Mouse (Mus musculus) stomach, embryonic 15.5 days (tissue): ENCODE data around the gene Hrasls. TPM values are rescaled to one million over a fixed set of nuclear protein-coding genes. Genes with fewer than 3 reads are reported as not detected.
A peak's percentile ranks its signal among the peaks of the same experiment; 100 is the strongest.

ENCODE experiments used
- ATAC-seq: fragments of 200-750 bp; cut with Nextera tagmentation; 2 replicates; pipeline ENCODE4 v1.8.0; 2017; ENCODE audit warnings: low read depth, moderate number of reproducible peaks, moderate TSS enrichment; ENCODE audit not compliant: insufficient read depth, low FRiP score
- H3K27ac ChIP-seq: fragments of 300-500 bp; sonication (generic); 2 replicates; pipeline ENCODE4 v1.5.1; 2015; ENCODE audit warnings: mild to moderate bottlenecking, inconsistent platforms
- H3K27me3 ChIP-seq: fragments of 300-500 bp; sonication (generic); replicated peaks from 2 replicates; pipeline ENCODE4 v1.6.1; 2015; ENCODE audit warnings: inconsistent platforms
- H3K36me3 ChIP-seq: fragments of 300-500 bp; sonication (generic); 2 replicates; pipeline ENCODE4 v1.6.1; 2015; ENCODE audit warnings: inconsistent platforms
- H3K4me1 ChIP-seq: fragments of 300-500 bp; sonication (generic); 2 replicates; pipeline ENCODE4 v1.6.1; 2015; ENCODE audit warnings: inconsistent platforms
- H3K4me2 ChIP-seq: fragments of 300-500 bp; sonication (generic); 2 replicates; pipeline ENCODE4 v1.6.1; 2015; ENCODE audit warnings: mild to moderate bottlenecking, inconsistent platforms
- H3K4me3 ChIP-seq: fragments of 300-500 bp; sonication (generic); replicated peaks from 2 replicates; pipeline ENCODE4 v1.5.1; 2015; ENCODE audit warnings: inconsistent platforms
- H3K9ac ChIP-seq: fragments of 300-500 bp; sonication (generic); 2 replicates; pipeline ENCODE4 v1.6.1; 2015; ENCODE audit warnings: inconsistent platforms
- H3K9me3 ChIP-seq: fragments of 300-500 bp; sonication (generic); 2 replicates; pipeline ENCODE4 v1.6.1; 2016; ENCODE audit warnings: inconsistent platforms
- WGBS: fragments of 180-500 bp; shearing (Covaris S2); methylation state at CpG from one replicate; pipeline ENCODE4 v1.1.7; 2015; 5-methylcytosine and 5-hydroxymethylcytosine counted together
- polyA plus RNA-seq: library from polyadenylated mRNA; unstranded; fragments of >200 nt; fragmentation: Nextera tagmentation; extraction: Ambion mirVana; gene quantifications from 2 replicates; pipeline ENCODE4 v1.2.1, GENCODE M21; 2015

Hrasls gene
- polyA plus RNA-seq: 0.21 and 0.50 TPM in 2 replicates

- peaks cover 5% of the 10 kb centered on the region for H3K27me3 ChIP-seq
- WGBS: 2% methylated on average over 39 of the region's 39 CpGs
- no peak within 1 kb of the TSS for H3K27ac ChIP-seq
- H3K9me3 ChIP-seq: no peaks in the 10 kb centered on the region
- H3K4me3 ChIP-seq: peak within 1 kb of the TSS; percentile 37
- ATAC-seq: 0 out of 2 replicates have a peak, but pooled peaks have one; percentile 47
- H3K36me3 ChIP-seq: no peaks in the 10 kb centered on the region
- peak within 1 kb of the TSS; percentile 76 for H3K4me2 ChIP-seq
- no peak within 1 kb of the TSS for H3K9ac ChIP-seq
- no peaks in the 10 kb centered on the region for H3K4me1 ChIP-seq
These were observed at the start of gene Hrasls for GRCm38 (mm10) chr16:29209605-29210411. Gene Hrasls (plus strand): TSS chr16:29209695.

- Histone ChIP-seq H3K9ac (no peak overlapping the region), H3K4me1 (no peaks in the 10 kb centered on the region), H3K27ac (no peak overlapping the region), H3K27me3 (no peaks in the 10 kb centered on the region), H3K36me3 (no peaks in the 10 kb centered on the region), H3K9me3 (no peaks in the 10 kb centered on the region), H3K4me2 (no peak overlapping the region), H3K4me3 (no peak overlapping the region)
- no peak for ATAC-seq
- 90% methylated on average over 4 of the region's 4 CpGs for WGBS
These were observed 47.2 kb upstream of the Hrasls start for GRCm38 (mm10) chr16:29162271-29162670.

DNA sequence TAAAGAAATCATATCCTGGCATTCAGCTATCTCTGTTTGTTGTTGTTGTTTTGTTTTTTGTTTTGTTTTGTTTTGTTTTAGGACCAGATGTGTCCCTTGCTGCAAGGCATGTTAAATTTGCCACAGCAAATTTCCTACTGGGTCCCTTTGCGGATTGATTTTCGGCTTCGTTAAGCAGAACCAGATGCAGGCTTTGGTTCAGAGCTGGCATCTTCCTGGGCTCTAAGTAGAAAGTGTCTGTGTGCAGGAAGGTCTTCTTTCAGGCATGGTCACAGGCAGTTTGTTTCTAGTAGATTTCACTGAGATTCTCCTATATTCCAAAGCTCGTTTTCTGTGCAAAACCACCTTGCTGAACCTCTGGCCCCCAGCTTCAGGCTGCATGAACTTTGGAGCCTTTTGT is 42.4 kb upstream of the Hrasls start:
- Histone ChIP-seq H3K27ac (no peak overlapping the region), H3K27me3 (no peaks in the 10 kb centered on the region), H3K4me3 (no peak overlapping the region), H3K4me1 (no peaks in the 10 kb centered on the region), H3K36me3 (no peaks in the 10 kb centered on the region), H3K9me3 (no peaks in the 10 kb centered on the region), H3K9ac (no peak overlapping the region), H3K4me2 (no peak overlapping the region)
- ATAC-seq: no peak
- 86% methylated on average over 4 of the region's 4 CpGs for WGBS

DNA sequence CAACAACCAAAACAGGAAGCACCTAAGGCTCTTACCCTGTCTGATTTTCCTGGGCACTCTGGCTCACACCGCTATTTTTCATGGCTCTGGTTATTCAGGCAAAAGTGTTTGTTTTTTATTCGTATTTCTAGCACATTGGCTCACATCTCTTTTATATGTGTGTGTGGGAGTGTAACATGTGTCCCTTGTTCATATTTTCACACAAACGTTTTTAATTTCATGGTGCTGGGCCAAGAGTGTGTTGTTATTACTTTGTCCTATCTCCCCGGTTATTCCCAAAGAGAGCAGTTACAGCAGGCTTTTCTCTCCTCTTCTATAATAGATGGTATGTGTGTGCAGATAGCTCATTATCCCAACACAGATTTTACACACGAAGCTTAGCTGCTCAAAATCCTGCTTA is 37.8 kb upstream of the Hrasls start:
- 84% methylated on average over 5 of the region's 5 CpGs for WGBS
- no peak overlapping the region for H3K4me2 ChIP-seq
- no peak overlapping the region for H3K4me3 ChIP-seq
- H3K36me3 ChIP-seq: no peaks in the 10 kb centered on the region
- H3K27me3 ChIP-seq: no peaks in the 10 kb centered on the region
- ATAC-seq: no peak
- no peak overlapping the region for H3K9ac ChIP-seq
- no peaks in the 10 kb centered on the region for H3K9me3 ChIP-seq
- H3K27ac ChIP-seq: no peak overlapping the region
- H3K4me1 ChIP-seq: no peaks in the 10 kb centered on the region

DNA sequence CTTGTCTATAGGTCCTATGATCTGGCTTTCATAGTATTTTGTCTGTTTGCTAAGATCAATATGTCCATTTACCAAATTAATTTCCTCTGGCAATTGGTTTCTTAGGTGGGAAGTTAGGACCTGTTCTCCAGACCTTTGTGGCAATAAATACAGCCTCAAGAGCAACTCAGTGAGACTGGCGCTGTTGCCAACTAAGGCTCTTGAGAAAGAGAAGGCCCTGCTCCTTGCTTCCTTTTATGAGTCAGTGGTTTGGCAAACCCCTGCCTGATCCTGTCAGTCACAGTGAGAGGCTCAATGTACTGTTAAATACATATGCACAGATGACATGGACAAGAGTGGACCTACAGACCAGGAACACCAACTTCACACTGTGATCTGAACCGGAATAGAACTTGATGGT is 36.3 kb upstream of the Hrasls start:
- Histone ChIP-seq H3K36me3 (no peaks in the 10 kb centered on the region), H3K27ac (no peak overlapping the region), H3K27me3 (no peaks in the 10 kb centered on the region), H3K9ac (no peak overlapping the region), H3K9me3 (no peaks in the 10 kb centered on the region), H3K4me2 (no peak overlapping the region), H3K4me3 (no peak overlapping the region), H3K4me1 (no peaks in the 10 kb centered on the region)
- 90% methylated on average over 2 of the region's 2 CpGs for WGBS
- ATAC-seq: no peak

DNA sequence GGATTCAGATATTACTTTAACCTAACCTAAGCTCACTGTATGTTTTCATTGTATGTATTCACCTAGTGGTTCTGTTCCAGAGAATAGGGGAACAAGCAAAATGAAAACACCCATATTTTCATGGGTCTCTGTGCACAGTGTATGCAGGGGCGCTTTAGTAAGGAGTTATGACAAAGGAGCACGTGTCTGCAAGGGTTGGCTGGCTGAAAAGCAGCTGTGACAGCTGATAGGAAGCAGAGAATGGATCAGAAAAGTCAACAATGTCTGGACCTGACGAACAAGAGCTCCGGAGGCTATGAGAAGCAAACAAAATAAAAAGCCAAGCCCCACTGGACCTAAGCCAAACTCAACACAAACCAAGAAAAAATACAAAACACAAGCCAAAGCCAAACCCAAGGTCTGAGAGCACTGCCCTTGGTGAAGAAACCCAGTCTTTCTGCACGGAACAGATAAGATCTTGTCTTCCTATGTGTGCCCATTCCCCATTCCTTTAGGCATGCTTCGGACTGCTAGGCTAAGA is 34.6 kb upstream of the Hrasls start:
- Histone ChIP-seq H3K9me3 (no peaks in the 10 kb centered on the region), H3K36me3 (no peaks in the 10 kb centered on the region), H3K4me1 (no peaks in the 10 kb centered on the region), H3K27ac (no peak overlapping the region), H3K27me3 (no peaks in the 10 kb centered on the region), H3K4me2 (no peak overlapping the region), H3K4me3 (no peak overlapping the region), H3K9ac (no peak overlapping the region)
- ATAC-seq: peak; percentile 72
- WGBS: 45% methylated on average over 6 of the region's 6 CpGs

- Histone ChIP-seq H3K27me3 (no peaks in the 10 kb centered on the region), H3K9me3 (no peaks in the 10 kb centered on the region), H3K4me1 (no peaks in the 10 kb centered on the region), H3K4me2 (no peak overlapping the region), H3K36me3 (no peaks in the 10 kb centered on the region), H3K27ac (no peak overlapping the region), H3K9ac (no peak overlapping the region), H3K4me3 (no peak overlapping the region)
- WGBS: 50% methylated on average over 5 of the region's 5 CpGs
- ATAC-seq: no peak
These were observed 16.6 kb upstream of the Hrasls start for GRCm38 (mm10) chr16:29192911-29193310.

GRCm38 (mm10) chr16:29193981-29194380 is 15.5 kb upstream of the Hrasls start:
- Histone ChIP-seq H3K4me3 (no peak overlapping the region), H3K36me3 (no peaks in the 10 kb centered on the region), H3K9ac (no peak overlapping the region), H3K9me3 (no peaks in the 10 kb centered on the region), H3K4me1 (no peaks in the 10 kb centered on the region), H3K27ac (no peak overlapping the region), H3K27me3 (no peaks in the 10 kb centered on the region), H3K4me2 (no peak overlapping the region)
- WGBS: 69% methylated on average over 4 of the region's 4 CpGs
- no peak for ATAC-seq

DNA sequence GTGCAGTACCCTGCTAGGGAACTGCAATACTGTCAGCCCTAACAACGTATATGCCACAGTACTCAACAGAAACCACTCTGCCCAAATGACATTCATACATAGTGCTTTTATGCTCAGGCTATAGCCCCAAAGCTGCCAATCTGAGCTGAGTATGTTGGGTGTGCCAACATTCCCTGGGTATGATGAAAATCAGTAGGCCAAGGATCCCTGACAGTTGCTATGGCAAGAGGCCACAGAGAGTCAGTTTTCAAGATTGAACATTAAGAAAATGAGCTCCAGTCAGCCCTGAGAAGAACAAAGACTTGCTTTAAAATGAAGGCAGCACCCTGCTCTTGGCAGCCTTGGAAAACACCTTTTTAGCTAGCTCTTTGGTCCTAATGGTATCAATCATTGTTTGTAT is 14.3 kb upstream of the Hrasls start:
- Histone ChIP-seq H3K36me3 (no peaks in the 10 kb centered on the region), H3K9ac (no peak overlapping the region), H3K4me1 (no peaks in the 10 kb centered on the region), H3K27ac (no peak overlapping the region), H3K27me3 (no peaks in the 10 kb centered on the region), H3K4me2 (no peak overlapping the region), H3K4me3 (no peak overlapping the region), H3K9me3 (no peaks in the 10 kb centered on the region)
- 79% methylated on average over 1 of the region's 1 CpGs for WGBS
- ATAC-seq: no peak

DNA sequence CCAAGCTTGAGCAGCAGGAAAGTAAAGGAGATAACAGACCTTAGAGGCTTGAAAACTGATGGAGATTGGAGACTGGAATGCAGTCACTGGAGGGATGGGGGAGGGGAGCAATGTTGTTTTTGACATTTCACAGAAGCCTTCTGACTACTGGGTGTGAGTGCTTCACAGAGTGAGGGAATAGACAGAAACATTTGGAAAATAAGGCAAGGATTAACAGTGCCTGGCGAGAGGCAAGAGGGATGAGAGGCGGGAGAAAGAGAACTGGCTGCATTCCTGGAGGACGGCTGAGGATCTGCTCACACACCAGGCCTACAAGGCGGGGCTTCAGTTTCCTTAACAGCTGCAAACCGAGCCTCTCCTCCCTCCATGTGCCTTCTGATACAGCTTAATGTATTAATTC is 11.0 kb upstream of the Hrasls start:
- Histone ChIP-seq H3K27ac (no peak overlapping the region), H3K9ac (no peak overlapping the region), H3K4me1 (no peaks in the 10 kb centered on the region), H3K4me2 (no peak overlapping the region), H3K36me3 (no peaks in the 10 kb centered on the region), H3K9me3 (no peaks in the 10 kb centered on the region), H3K4me3 (no peak overlapping the region), H3K27me3 (no peaks in the 10 kb centered on the region)
- 16% methylated on average over 5 of the region's 5 CpGs for WGBS
- ATAC-seq: peak; percentile 85

DNA sequence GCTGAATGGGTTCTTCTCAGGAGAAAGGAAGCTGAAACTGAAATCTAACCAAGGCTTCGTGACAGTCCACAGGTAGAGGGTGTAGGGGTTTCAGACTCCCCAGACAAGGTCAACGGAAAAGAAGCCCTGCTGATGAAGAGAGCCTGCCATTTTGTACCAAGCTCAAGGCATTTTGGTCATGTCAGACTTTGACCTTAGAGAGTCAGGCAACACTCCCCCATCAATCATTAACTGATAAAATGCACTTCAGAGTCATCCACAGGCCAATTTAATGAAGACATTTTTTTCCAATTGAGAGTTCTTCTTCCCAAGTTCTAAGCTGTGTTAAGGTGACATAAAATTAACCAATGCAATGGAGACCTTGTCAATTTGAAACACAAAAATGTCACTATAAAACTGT is 8.3 kb upstream of the Hrasls start:
- Histone ChIP-seq H3K4me1 (no peaks in the 10 kb centered on the region), H3K27ac (no peak overlapping the region), H3K36me3 (no peaks in the 10 kb centered on the region), H3K9ac (no peak overlapping the region), H3K4me3 (no peak overlapping the region), H3K9me3 (no peaks in the 10 kb centered on the region), H3K27me3 (no peaks in the 10 kb centered on the region), H3K4me2 (no peak overlapping the region)
- no peak for ATAC-seq
- 72% methylated on average over 2 of the region's 2 CpGs for WGBS

DNA sequence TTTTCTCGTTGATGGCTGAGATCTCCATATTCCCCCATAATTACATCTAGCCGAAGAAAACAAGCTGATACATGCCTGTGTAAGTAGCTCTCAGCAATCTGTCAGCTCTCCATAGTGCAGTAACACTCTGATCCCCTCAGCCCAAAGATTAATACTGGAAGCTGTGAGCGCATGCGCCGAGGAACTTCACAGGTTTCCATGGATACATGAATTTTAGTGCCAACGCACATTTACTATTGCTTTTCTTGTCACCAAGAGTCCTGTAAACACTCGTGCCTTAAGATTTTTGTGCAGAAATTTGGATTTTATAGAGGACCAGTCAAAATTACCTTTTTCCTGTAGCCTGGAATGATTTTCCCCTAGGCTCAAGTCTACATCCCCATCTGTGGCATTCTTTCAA is 4.6 kb upstream of the Hrasls start:
- WGBS: 64% methylated on average over 7 of the region's 7 CpGs
- H3K9me3 ChIP-seq: no peaks in the 10 kb centered on the region
- no peaks in the 10 kb centered on the region for H3K36me3 ChIP-seq
- no peak overlapping the region for H3K4me3 ChIP-seq
- no peak overlapping the region for H3K4me2 ChIP-seq
- ATAC-seq: no peak
- no peak overlapping the region for H3K9ac ChIP-seq
- no peak overlapping the region for H3K27ac ChIP-seq
- H3K4me1 ChIP-seq: no peaks in the 10 kb centered on the region
- H3K27me3 ChIP-seq: peaks cover 5% of the 10 kb centered on the region
